Mouse (Mus musculus): ENCODE measurements around the gene Methig1.

DNA sequence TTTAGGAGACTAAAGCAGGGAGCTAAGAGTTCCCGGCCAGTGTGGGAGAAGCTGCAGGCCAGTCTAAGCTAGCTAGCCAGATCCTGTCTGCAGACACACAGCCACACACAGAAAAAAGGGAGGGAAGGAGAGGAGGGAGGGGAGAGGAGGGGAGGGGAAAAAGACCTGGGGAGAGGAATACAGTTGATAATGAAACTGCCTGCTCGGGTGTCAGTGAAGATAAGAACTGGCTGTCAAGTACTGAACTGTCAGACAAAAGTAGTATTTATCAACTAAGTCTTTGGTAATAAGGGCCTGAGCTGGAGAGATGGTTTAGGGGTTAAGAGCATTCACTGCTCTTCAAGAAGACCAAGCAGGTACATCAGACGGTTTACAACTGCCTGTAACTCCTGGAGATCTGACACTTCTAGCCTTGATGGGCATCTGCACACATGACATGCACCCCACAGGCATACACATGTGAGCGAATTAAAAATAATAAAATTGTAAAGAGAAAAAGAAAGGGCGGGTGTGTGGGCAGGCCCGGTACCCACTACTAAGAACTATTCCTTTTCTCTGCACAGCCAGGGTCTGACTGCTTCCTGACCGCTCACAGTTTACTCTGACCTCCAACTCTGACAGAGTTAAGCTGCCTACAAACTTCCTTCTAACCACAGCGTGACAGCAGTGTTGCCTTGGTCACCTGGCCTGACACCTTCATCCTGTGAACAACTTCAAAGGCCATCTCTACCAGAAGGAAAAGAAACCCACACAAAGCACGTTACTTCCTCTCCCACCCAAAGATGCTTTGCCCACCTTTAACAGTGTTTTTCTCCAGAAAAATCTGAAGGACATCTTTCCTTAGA, 67.2 kb downstream of the Methig1 start:
- TF ChIP-seq POLR2A (IDR thresholded peaks at IDR 0.05; ENCODE audit: low read depth, low read length) = no peak
- TF ChIP-seq CTCF (IDR thresholded peaks at IDR 0.05; ENCODE audit: borderline replicate concordance, insufficient read depth, low read length) = no peak
